Mouse (Mus musculus) lung, postnatal 0 days (tissue): ENCODE data around the gene Hnf4a.

Source experiments
- CTCF ChIP-seq: IDR thresholded peaks from 2 replicates; pipeline ENCODE4 v1.5.1; 2016; ENCODE audit warnings: antibody characterized with exemption, mild to moderate bottlenecking
- EP300 ChIP-seq: IDR thresholded peaks from 2 replicates; pipeline ENCODE4 v1.6.1; 2016; ENCODE audit warnings: antibody characterized with exemption, mild to moderate bottlenecking, control low read depth

- TF ChIP-seq CTCF, result no peak
- no peak for TF ChIP-seq EP300
Measured at GRCm38 (mm10) chr2:163468866-163469265, 37.7 kb upstream of the Hnf4a start.
